Mouse (Mus musculus): Measurements from ENCODE around the gene Cacna2d4. TPM values are rescaled to one million over a fixed set of nuclear protein-coding genes. Genes with fewer than 3 reads are reported as not detected.

Gene Cacna2d4
- polyA plus RNA-seq (2016; fragmentation: Nextera tagmentation; extraction: Ambion mirVana), result 0.14 and 0.15 TPM in 2 replicates

GRCm38 (mm10) chr6:119236241-119236640, at the start of gene Cacna2d4:
Gene Cacna2d4, plus strand, starts transcription at chr6:119236526.
- Histone ChIP-seq H3K4me3 (no peak within 1 kb of the TSS), H3K36me3 (no peaks in the 10 kb centered on the region), H3K4me1 (peaks cover 5% of the 10 kb centered on the region; the same call in 1 of the 2 replicates), H3K27me3 (no peaks in the 10 kb centered on the region), H3K4me2 (replicated peaks) (no peak within 1 kb of the TSS), H3K9ac (replicated peaks) (no peak within 1 kb of the TSS), H3K9me3 (no peaks in the 10 kb centered on the region), H3K27ac (replicated peaks) (no peak within 1 kb of the TSS)
- no peak for ATAC-seq (ENCODE audit: low FRiP score, low read depth)
- 23% methylated on average over 1 of the region's 1 CpGs for whole genome bisulfite sequencing

- Histone ChIP-seq H3K4me1 (0 out of 2 replicates have a peak, but pooled peaks cover 6% of the 10 kb centered on the region), H3K4me2 (replicated peaks) (no peak overlapping the region), H3K36me3 (peaks cover 44% of the 10 kb centered on the region), H3K9me3 (no peaks in the 10 kb centered on the region), H3K27ac (replicated peaks) (no peak overlapping the region), H3K27me3 (no peaks in the 10 kb centered on the region), H3K4me3 (no peak overlapping the region), H3K9ac (replicated peaks) (no peak overlapping the region)
- 65% methylated on average over 8 of the region's 8 CpGs for WGBS
- no peak for ATAC-seq (ENCODE audit: low FRiP score, low read depth)
These were observed 49.7 kb upstream of the Cacna2d4 start for GRCm38 (mm10) chr6:119186658-119187057.

GRCm38 (mm10) chr6:119187631-119188030, 48.7 kb upstream of the Cacna2d4 start:
- 90% methylated on average over 6 of the region's 6 CpGs for WGBS
- H3K9me3 ChIP-seq, result no peaks in the 10 kb centered on the region
- no peak for ATAC-seq (ENCODE audit: low FRiP score, low read depth)

GRCm38 (mm10) chr6:119191478-119191877, 44.8 kb upstream of the Cacna2d4 start:
- WGBS, result 95% methylated on average over 4 of the region's 4 CpGs
- Histone ChIP-seq H3K9ac (replicated peaks) (no peak overlapping the region), H3K36me3 (peaks cover 63% of the 10 kb centered on the region), H3K27ac (replicated peaks) (no peak overlapping the region), H3K4me2 (replicated peaks) (no peak overlapping the region), H3K4me1 (no peaks in the 10 kb centered on the region), H3K4me3 (no peak overlapping the region), H3K27me3 (no peaks in the 10 kb centered on the region), H3K9me3 (no peaks in the 10 kb centered on the region)
- ATAC-seq (ENCODE audit: low FRiP score, low read depth), result no peak

More at GRCm38 (mm10) chr6:119187631-119188030, 48.7 kb upstream of the Cacna2d4 start:
- Histone ChIP-seq H3K4me3 (no peak overlapping the region), H3K36me3 (peaks cover 51% of the 10 kb centered on the region), H3K4me2 (replicated peaks) (no peak overlapping the region), H3K9ac (replicated peaks) (no peak overlapping the region), H3K27me3 (no peaks in the 10 kb centered on the region), H3K27ac (replicated peaks) (no peak overlapping the region), H3K4me1 (0 out of 2 replicates have a peak, but pooled peaks cover 6% of the 10 kb centered on the region)

GRCm38 (mm10) chr6:119193571-119194154, 42.7 kb upstream of the Cacna2d4 start:
- no peak for ATAC-seq (ENCODE audit: low FRiP score, low read depth)
- Histone ChIP-seq H3K9ac (replicated peaks) (no peak overlapping the region), H3K4me1 (peaks cover 6% of the 10 kb centered on the region), H3K9me3 (no peaks in the 10 kb centered on the region), H3K4me2 (replicated peaks) (no peak overlapping the region), H3K4me3 (no peak overlapping the region), H3K27ac (replicated peaks) (no peak overlapping the region), H3K36me3 (peaks cover 52% of the 10 kb centered on the region), H3K27me3 (no peaks in the 10 kb centered on the region)
- 90% methylated on average over 15 of the region's 15 CpGs for WGBS

- Histone ChIP-seq H3K4me2 (replicated peaks) (no peak overlapping the region), H3K36me3 (peaks cover 52% of the 10 kb centered on the region)
- ATAC-seq (ENCODE audit: low FRiP score, low read depth), result no peak
These were observed 42.2 kb upstream of the Cacna2d4 start for GRCm38 (mm10) chr6:119194161-119194560.

GRCm38 (mm10) chr6:119194601-119195000, 41.7 kb upstream of the Cacna2d4 start:
- Histone ChIP-seq H3K4me1 (peaks cover 15% of the 10 kb centered on the region), H3K4me2 (replicated peaks) (no peak overlapping the region), H3K9ac (replicated peaks) (no peak overlapping the region), H3K9me3 (no peaks in the 10 kb centered on the region), H3K4me3 (no peak overlapping the region), H3K36me3 (peaks cover 49% of the 10 kb centered on the region), H3K27me3 (no peaks in the 10 kb centered on the region), H3K27ac (replicated peaks) (no peak overlapping the region)
- no peak for ATAC-seq (ENCODE audit: low FRiP score, low read depth)
- 88% methylated on average over 7 of the region's 7 CpGs for whole genome bisulfite sequencing

More at GRCm38 (mm10) chr6:119194161-119194560, 42.2 kb upstream of the Cacna2d4 start:
- H3K9ac ChIP-seq (replicated peaks), result no peak overlapping the region
- H3K4me1 ChIP-seq, result peaks cover 11% of the 10 kb centered on the region
- H3K27me3 ChIP-seq, result no peaks in the 10 kb centered on the region
- H3K27ac ChIP-seq (replicated peaks), result no peak overlapping the region
- 80% methylated on average over 9 of the region's 9 CpGs for WGBS
- H3K9me3 ChIP-seq, result no peaks in the 10 kb centered on the region
- H3K4me3 ChIP-seq, result no peak overlapping the region

GRCm38 (mm10) chr6:119196382-119197305, 39.7 kb upstream of the Cacna2d4 start, which contains the start of gene Cacna1c:
Gene Cacna1c, minus strand, starts transcription at chr6:119196418.
- no peaks in the 10 kb centered on the region for H3K27me3 ChIP-seq
- 88% methylated on average over 17 of the region's 17 CpGs for WGBS
- peaks cover 20% of the 10 kb centered on the region for H3K4me1 ChIP-seq
- H3K36me3 ChIP-seq, result peaks cover 38% of the 10 kb centered on the region
- no peaks in the 10 kb centered on the region for H3K9me3 ChIP-seq
- ATAC-seq (ENCODE audit: low FRiP score, low read depth), result no peak
- no peak within 1 kb of the TSS for H3K9ac ChIP-seq (replicated peaks)
- no peak within 1 kb of the TSS for H3K4me3 ChIP-seq
- H3K4me2 ChIP-seq (replicated peaks), result no peak within 1 kb of the TSS
- H3K27ac ChIP-seq (replicated peaks), result no peak within 1 kb of the TSS

- Histone ChIP-seq H3K4me3 (no peak overlapping the region), H3K9ac (replicated peaks) (no peak overlapping the region), H3K27me3 (no peaks in the 10 kb centered on the region), H3K36me3 (peaks cover 31% of the 10 kb centered on the region), H3K4me2 (replicated peaks) (peak overlapping the region; percentile 9; the same call in 1 of the 2 replicates), H3K4me1 (peaks cover 20% of the 10 kb centered on the region), H3K27ac (replicated peaks) (peak overlapping the region; percentile 27), H3K9me3 (no peaks in the 10 kb centered on the region)
- ATAC-seq (ENCODE audit: low FRiP score, low read depth), result peak; percentile 88
- 40% methylated on average over 15 of the region's 15 CpGs for WGBS
These were observed 37.6 kb upstream of the Cacna2d4 start for GRCm38 (mm10) chr6:119198534-119199273.

GRCm38 (mm10) chr6:119199274-119199879, 36.9 kb upstream of the Cacna2d4 start:
- Histone ChIP-seq H3K27me3 (no peaks in the 10 kb centered on the region), H3K4me3 (no peak overlapping the region), H3K9me3 (no peaks in the 10 kb centered on the region), H3K9ac (replicated peaks) (no peak overlapping the region), H3K4me2 (replicated peaks) (peak overlapping the region; percentile 9; the same call in 1 of the 2 replicates), H3K27ac (replicated peaks) (peak overlapping the region; percentile 27), H3K36me3 (peaks cover 31% of the 10 kb centered on the region), H3K4me1 (peaks cover 20% of the 10 kb centered on the region)
- ATAC-seq (ENCODE audit: low FRiP score, low read depth), result peak; percentile 35; the same call in 1 of the 2 replicates
- 28% methylated on average over 8 of the region's 8 CpGs for WGBS

- no peak overlapping the region for H3K4me3 ChIP-seq
- no peak overlapping the region for H3K9ac ChIP-seq (replicated peaks)
- no peak overlapping the region for H3K27ac ChIP-seq (replicated peaks)
- peaks cover 28% of the 10 kb centered on the region for H3K36me3 ChIP-seq
- no peak overlapping the region for H3K4me2 ChIP-seq (replicated peaks)
- no peak for ATAC-seq (ENCODE audit: low FRiP score, low read depth)
- H3K4me1 ChIP-seq, result peaks cover 22% of the 10 kb centered on the region
- no peaks in the 10 kb centered on the region for H3K27me3 ChIP-seq
- 83% methylated on average over 5 of the region's 5 CpGs for WGBS
- no peaks in the 10 kb centered on the region for H3K9me3 ChIP-seq
These were observed 36.0 kb upstream of the Cacna2d4 start for GRCm38 (mm10) chr6:119200362-119200761.
